Mouse (Mus musculus) lung, adult 2 months (tissue): ENCODE results near the gene Fam160b1.

Source experiments
- CTCF ChIP-seq: fragments of 200-500 bp; IDR thresholded peaks from 2 replicates; pipeline ENCODE4 v1.5.1; 2011; ENCODE audit warnings: mild to moderate bottlenecking, low read length, control low read depth; ENCODE audit not compliant: insufficient read depth
- POLR2A ChIP-seq: fragments of 200-500 bp; IDR thresholded peaks from 2 replicates; pipeline ENCODE4 v1.6.1; 2011; ENCODE audit warnings: low read depth, mild to moderate bottlenecking, control low read depth, low read length, borderline replicate concordance; ENCODE audit errors: extremely low read depth

- no peak for TF ChIP-seq CTCF
- no peak for TF ChIP-seq POLR2A
Measured at GRCm38 (mm10) chr19:57344678-57345077, 15.8 kb upstream of the Fam160b1 start.
